Mouse (Mus musculus) C2C12 (cell line): ENCODE results near the gene Rerg. TPM values are rescaled to one million over a fixed set of nuclear protein-coding genes. Genes with fewer than 3 reads are reported as not detected.

ENCODE experiments used
- H3K27me3 ChIP-seq: one replicate; pipeline ENCODE4 v1.6.1; 2011; ENCODE audit not compliant: control insufficient read depth, insufficient read depth, insufficient read length
- H3K36me3 ChIP-seq: one replicate; pipeline ENCODE4 v1.6.1; 2011; ENCODE audit not compliant: control insufficient read depth, insufficient read depth
- H3K4me3 ChIP-seq: one replicate; pipeline ENCODE4 v1.5.1; 2011; ENCODE audit warnings: mild to moderate bottlenecking, control low read depth; ENCODE audit not compliant: poor library complexity, insufficient read depth, severe bottlenecking
- H3K79me2 ChIP-seq: one replicate; pipeline ENCODE4 v1.6.1; 2011; ENCODE audit not compliant: control insufficient read depth, insufficient read depth
- H3K79me3 ChIP-seq: one replicate; pipeline ENCODE4 v1.6.1; 2011; ENCODE audit warnings: low read depth, control low read depth
- H3ac ChIP-seq: one replicate; pipeline ENCODE3; 2011; ENCODE audit warnings: low read depth; ENCODE audit not compliant: control insufficient read depth, insufficient read length
- CEBPB ChIP-seq: IDR thresholded peaks from one replicate; pipeline ENCODE4 v1.6.1; 2011; ENCODE audit warnings: low read depth, mild to moderate bottlenecking, control low read depth, moderate library complexity
- CTCF ChIP-seq: IDR thresholded peaks from one replicate; pipeline ENCODE4 v1.5.1; 2011; ENCODE audit not compliant: control insufficient read depth, insufficient read depth, insufficient read length
- FOSL1 ChIP-seq: IDR thresholded peaks from one replicate; pipeline ENCODE4 v1.8.0; 2011; ENCODE audit warnings: mild to moderate bottlenecking, low read length; ENCODE audit not compliant: poor library complexity, insufficient read depth, severe bottlenecking
- MAX ChIP-seq: IDR thresholded peaks from one replicate; pipeline ENCODE4 v1.6.1; 2011; ENCODE audit warnings: mild to moderate bottlenecking, control low read depth
- MYOD1 ChIP-seq: IDR thresholded peaks from one replicate; pipeline ENCODE4 v1.6.1; 2011; ENCODE audit warnings: low read depth; ENCODE audit not compliant: control insufficient read depth, insufficient read length
- MYOG ChIP-seq: IDR thresholded peaks from one replicate; pipeline ENCODE4 v1.6.1; 2011; ENCODE audit not compliant: control insufficient read depth, insufficient read length; ENCODE audit errors: extremely low read depth
- USF1 ChIP-seq: IDR thresholded peaks from one replicate; pipeline ENCODE4 v1.6.1; 2011; ENCODE audit warnings: low read depth, mild to moderate bottlenecking, control low read depth, moderate library complexity
- polyA plus RNA-seq: library from polyadenylated mRNA; unstranded; fragments of >200 nt; fragmentation: generic; extraction: Trizol; gene quantifications from one replicate; pipeline ENCODE4 v1.2.1, GENCODE M21; 2012; ENCODE audit warnings: missing spikeins

Rerg gene
- polyA plus RNA-seq, 1 experiment, result 0.21 TPM

DNA sequence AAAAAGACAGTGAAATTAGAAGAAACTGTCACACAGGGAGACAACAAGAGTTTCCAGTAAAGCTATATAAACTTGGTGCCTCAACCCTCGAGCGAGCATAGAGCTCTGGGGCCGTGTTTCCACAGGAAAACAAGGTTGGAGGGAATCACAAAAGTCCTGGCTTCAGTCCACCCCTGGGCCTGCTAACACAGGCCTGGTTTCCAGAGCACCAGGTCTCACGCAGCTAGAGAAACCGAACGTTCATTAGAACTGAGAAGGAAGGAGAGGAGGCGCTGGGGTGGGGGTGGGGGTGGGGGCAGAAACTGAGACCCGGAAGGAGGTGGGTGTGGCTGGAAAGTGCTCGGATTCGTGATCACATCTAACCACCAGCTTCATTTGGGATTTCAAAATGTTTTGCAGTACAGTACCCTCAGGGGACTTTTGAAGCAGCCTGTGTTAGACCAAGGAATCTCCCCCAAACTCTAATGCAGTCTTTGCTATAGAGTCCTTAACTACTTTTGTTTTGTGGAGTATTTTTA is 67.6 kb downstream of the Rerg start:
- Histone ChIP-seq H3K4me3 (no peak overlapping the region), H3K79me3 (no peaks in the 10 kb centered on the region), H3K27me3 (no peaks in the 10 kb centered on the region), H3ac (no peak overlapping the region), H3K36me3 (no peaks in the 10 kb centered on the region), H3K79me2 (no peaks in the 10 kb centered on the region)
- TF ChIP-seq MAX, result no peak
- TF ChIP-seq CEBPB, result no peak
- no peak for TF ChIP-seq MYOD1
- TF ChIP-seq CTCF, result no peak
- TF ChIP-seq MYOG, result no peak
- TF ChIP-seq FOSL1, result no peak
- no peak for TF ChIP-seq USF1

DNA sequence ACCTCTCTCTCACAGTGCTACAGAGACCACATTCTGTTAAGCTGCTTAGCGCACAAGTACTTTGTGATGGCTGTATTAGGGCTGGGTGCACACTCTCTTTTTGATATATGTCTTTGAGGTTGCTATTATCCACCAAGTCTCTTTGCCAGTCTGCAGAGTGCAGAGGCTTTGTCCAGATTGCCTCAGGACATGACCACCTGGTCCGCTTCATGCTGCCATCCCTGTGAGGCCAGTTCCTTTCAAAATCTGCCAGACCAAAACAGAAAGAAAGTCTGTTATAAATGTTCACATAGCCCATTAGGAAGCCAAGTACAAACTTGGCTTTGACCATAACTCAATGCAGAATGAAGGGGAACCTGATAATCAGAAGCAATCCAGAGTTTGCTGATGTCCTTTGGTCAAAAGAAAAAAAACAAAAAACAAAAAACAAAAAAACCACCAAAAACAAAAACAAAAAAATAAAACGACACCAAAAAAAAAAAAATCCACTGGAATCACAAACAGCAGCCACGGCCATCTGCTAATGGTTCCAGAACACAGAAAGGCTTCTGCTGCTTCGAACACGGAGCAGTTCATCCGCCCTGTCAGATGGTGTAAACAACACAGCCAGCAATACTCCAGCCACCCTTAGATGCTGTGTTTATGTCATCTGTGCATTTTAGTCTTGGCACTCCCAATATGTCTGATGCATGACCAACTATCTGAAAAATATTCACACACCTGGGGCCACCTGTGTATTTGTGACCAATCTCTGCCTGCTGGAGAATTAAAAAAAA is 68.2 kb downstream of the Rerg start:
- Histone ChIP-seq H3K4me3 (no peak overlapping the region), H3K36me3 (no peaks in the 10 kb centered on the region), H3K27me3 (no peaks in the 10 kb centered on the region), H3K79me3 (no peaks in the 10 kb centered on the region), H3K79me2 (no peaks in the 10 kb centered on the region), H3ac (no peak overlapping the region)
- TF ChIP-seq CEBPB (no peak), MYOG (no peak), MYOD1 (no peak), MAX (no peak), FOSL1 (no peak), CTCF (no peak), USF1 (no peak)

DNA sequence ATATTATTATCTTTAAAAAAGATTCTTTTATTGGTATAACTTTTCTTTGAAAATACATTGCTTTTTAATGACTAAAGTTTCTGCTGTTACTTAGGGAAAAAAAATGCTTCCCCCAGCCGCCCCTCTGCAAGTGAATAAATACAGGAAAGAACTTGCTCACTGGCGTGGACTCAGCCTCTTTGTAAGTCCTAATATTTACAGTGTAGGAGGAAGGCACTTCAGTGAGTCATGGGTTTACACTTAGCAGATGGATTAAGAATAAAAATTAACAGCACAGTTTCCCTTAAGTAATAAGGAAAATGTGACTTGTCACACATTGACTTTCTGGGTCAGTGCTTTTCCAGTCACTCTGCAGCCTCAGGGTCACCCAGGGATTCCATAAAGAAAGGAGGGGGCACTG is 70.0 kb downstream of the Rerg start:
- no peak overlapping the region for H3ac ChIP-seq
- no peaks in the 10 kb centered on the region for H3K79me2 ChIP-seq
- H3K4me3 ChIP-seq, result no peak overlapping the region
- H3K79me3 ChIP-seq, result no peaks in the 10 kb centered on the region
- H3K27me3 ChIP-seq, result no peaks in the 10 kb centered on the region
- TF ChIP-seq USF1, result no peak
- H3K36me3 ChIP-seq, result no peaks in the 10 kb centered on the region

DNA sequence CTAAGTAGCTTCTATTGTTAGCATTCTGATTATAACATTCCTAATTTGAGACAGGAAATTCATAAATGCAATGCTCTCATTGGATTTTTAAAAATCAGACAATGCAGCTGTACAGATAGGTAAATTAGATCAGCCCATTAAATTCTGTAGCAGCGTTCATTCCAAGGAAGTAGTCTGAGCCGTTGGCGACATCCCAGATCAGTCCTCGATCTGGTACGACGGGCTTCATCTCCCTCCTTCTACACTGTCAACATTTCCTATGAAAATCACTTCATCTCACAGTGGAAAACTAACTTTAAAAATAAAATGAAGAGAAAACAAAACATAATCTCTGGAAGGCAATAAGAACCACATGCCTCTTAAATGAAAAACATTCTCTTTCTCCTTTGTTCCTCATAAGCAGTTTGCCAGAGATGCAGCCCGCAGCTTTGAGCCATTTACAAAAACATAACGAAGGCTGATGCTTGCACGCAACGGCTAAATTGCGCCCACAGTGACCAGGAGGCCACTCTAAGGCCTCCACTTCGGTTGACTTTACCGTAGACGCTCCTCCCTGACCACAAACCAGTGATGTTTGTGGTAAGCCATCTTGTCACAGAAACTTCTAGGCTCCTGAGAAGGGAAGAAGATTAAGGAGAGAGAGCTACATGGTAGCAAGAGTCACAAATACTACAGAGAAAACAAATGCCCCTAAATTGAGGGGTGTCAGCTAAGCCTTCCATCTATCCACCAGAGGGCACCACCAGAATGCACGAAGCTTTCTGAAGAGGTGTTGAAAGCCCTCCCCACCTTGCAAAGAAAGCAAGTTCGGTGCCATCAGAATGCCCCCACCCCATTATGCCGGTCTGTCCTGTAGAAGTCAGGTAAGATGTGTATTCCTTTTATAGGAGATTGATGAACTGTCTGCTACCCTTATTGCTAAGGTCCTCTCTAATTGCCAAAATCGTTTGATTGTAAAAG is 71.8 kb downstream of the Rerg start:
- Histone ChIP-seq H3K4me3 (no peak overlapping the region), H3K27me3 (no peaks in the 10 kb centered on the region), H3K79me2 (no peaks in the 10 kb centered on the region), H3K79me3 (no peaks in the 10 kb centered on the region), H3K36me3 (no peaks in the 10 kb centered on the region), H3ac (no peak overlapping the region)
- TF ChIP-seq MYOG, result no peak
- TF ChIP-seq CTCF, result peak; percentile 19
- TF ChIP-seq MAX, result no peak
- TF ChIP-seq CEBPB, result no peak
- TF ChIP-seq MYOD1, result no peak
- no peak for TF ChIP-seq USF1
- TF ChIP-seq FOSL1, result no peak

DNA sequence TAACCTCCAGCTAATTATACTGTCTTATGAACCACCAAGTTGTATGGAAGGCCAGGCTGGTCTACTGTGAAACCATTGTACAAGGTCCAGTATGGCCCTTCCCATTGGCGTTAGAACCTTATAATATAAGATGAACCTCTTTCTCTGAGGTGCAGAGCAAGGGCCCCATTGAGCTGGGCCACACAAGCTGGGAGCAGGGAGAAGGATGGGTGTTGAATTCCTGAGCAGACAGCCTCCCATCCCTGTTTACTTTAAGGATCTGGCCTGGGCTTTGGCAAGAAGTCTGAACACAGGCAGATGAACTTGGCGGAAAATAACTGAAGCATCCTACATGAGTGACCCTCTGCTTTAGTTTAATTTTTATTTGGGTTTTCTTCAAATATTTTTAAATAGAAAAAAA is 75.8 kb downstream of the Rerg start:
- H3K27me3 ChIP-seq, result no peaks in the 10 kb centered on the region
- no peak for TF ChIP-seq FOSL1
- no peak for TF ChIP-seq CEBPB
- TF ChIP-seq MAX, result no peak
- no peak for TF ChIP-seq MYOD1
- TF ChIP-seq CTCF, result no peak
- no peak for TF ChIP-seq MYOG
- no peak for TF ChIP-seq USF1
- H3K79me3 ChIP-seq, result no peaks in the 10 kb centered on the region
- H3ac ChIP-seq, result no peak overlapping the region
- H3K4me3 ChIP-seq, result no peak overlapping the region
- H3K36me3 ChIP-seq, result no peaks in the 10 kb centered on the region
- H3K79me2 ChIP-seq, result no peaks in the 10 kb centered on the region
